Comparison of ENCODE assay signal across 8 mouse cellular contexts in genomic region chr4:106804201-106804909, GRCm38 (mm10). TPM values are rescaled to one million over a fixed set of nuclear protein-coding genes. Genes with fewer than 3 reads are reported as not detected.
A peak's percentile ranks its signal among the peaks of the same experiment; 100 is the strongest.
DNase-seq lines count a peak whose midpoint lies in the region; ATAC-seq and TF ChIP-seq lines count a peak whose summit lies in the region.

No protein-coding gene starts in this region.

- peak overlapping the region; percentile 47 for H3K4me2 ChIP-seq in neural tube, embryonic 15.5 days

- H3K4me3 ChIP-seq in G1E (ENCODE audit: low read depth, low read length): no peak overlapping the region; the same call in 1 of the 2 replicates
- peak overlapping the region; percentile 17 for H3K4me3 ChIP-seq in neural tube, embryonic 15.5 days (replicated peaks)

- no peak for TF ChIP-seq CTCF in G1E (IDR thresholded peaks at IDR 0.05; ENCODE audit: low read depth, low read length)

- H3K27me3 ChIP-seq in G1E (ENCODE audit: insufficient read depth, low read length): peaks cover 39% of the 10 kb centered on the region
- H3K27me3 ChIP-seq in neural tube, embryonic 15.5 days (replicated peaks): peaks cover 11% of the 10 kb centered on the region; the same call in 1 of the 2 replicates

- H3K9me3 ChIP-seq in G1E (replicated peaks): 0 out of 2 replicates have a peak, but pooled peaks cover 3% of the 10 kb centered on the region
- H3K9me3 ChIP-seq in neural tube, embryonic 15.5 days (replicated peaks): no peaks in the 10 kb centered on the region

- 50% methylated on average over 16 of the region's 16 CpGs for WGBS in neural tube, embryonic 15.5 days

- no peak overlapping the region for H3K27ac ChIP-seq in neural tube, embryonic 15.5 days (replicated peaks)

- peak; percentile 78 for ATAC-seq in G1E (ENCODE audit: extremely low read depth, insufficient number of reproducible peaks, low FRiP score, poor library complexity, severe bottlenecking)
- ATAC-seq in hematopoietic stem cell, adult 5-6 weeks (replicated peaks in 1 of 2; ENCODE audit: insufficient read depth in 1 of 2, low FRiP score in 2 of 2, low TSS enrichment in 1 of 2, low read depth in 1 of 2, poor library complexity in 2 of 2, severe bottlenecking in 2 of 2): peak; percentile 84 to 85
- no peak for ATAC-seq in neural tube, embryonic 15.5 days (ENCODE audit: low FRiP score)

- DNase-seq in A20 (ENCODE audit: low read depth, low spot score) (peak; percentile 17), G1E (ENCODE audit: low spot score) (peak; percentile 57)
- DNase-seq in lung, adult 18-20 months: peak; percentile 40 to 51
- no peak for DNase-seq in urinary bladder, postnatal 36 days (ENCODE audit: low spot score in 2 of 2)
- no peak for DNase-seq in Muller cell, postnatal 12 days (ENCODE audit: inconsistent ontology term)
- DNase-seq in embryo, embryonic 10 days (ENCODE audit: low spot score): no peak

- no peak overlapping the region for H3K9ac ChIP-seq in neural tube, embryonic 15.5 days (replicated peaks)

- H3K36me3 ChIP-seq in G1E (replicated peaks): no peaks in the 10 kb centered on the region
- H3K36me3 ChIP-seq in neural tube, embryonic 15.5 days: no peaks in the 10 kb centered on the region

- peaks cover 22% of the 10 kb centered on the region for H3K4me1 ChIP-seq in G1E (ENCODE audit: insufficient read depth, low read depth, low read length)
- H3K4me1 ChIP-seq in neural tube, embryonic 15.5 days: peaks cover 15% of the 10 kb centered on the region

RNA-seq across cellular contexts. Expression of gene Acot11, which starts 0.4 kb away (rescaled TPM):
- total RNA-seq in G1E (2014; fragmentation: Nextera tagmentation) (not detected in 2 replicates), G1E (2017) (0.11 and 0.52 TPM in 2 replicates)
- 0.02 and 0.03 TPM in 2 replicates for polyA plus RNA-seq in G1E (2012)
- total RNA-seq in hematopoietic stem cell, adult 5-6 weeks (2017): 7.2 and 11.1 TPM in 2 replicates
- polyA plus RNA-seq in neural tube, embryonic 15.5 days (2015; fragmentation: Nextera tagmentation; extraction: Ambion mirVana): 2.4 and 3.1 TPM in 2 replicates

Comparison
In these comparisons a context has a peak if more than half of its experiments do, and no peak if none do; other contexts are left out.
1. DNase-seq: peak in A20 (single experiment), G1E (single experiment) and lung, adult 18-20 months (2 of 2); none in urinary bladder, postnatal 36 days (0 of 2), Muller cell, postnatal 12 days (single experiment) and embryo, embryonic 10 days (single experiment).